Mouse (Mus musculus): Measurements from ENCODE around the gene Mettl27. TPM values are rescaled to one million over a fixed set of nuclear protein-coding genes. Genes with fewer than 3 reads are reported as not detected.

Gene Mettl27
- polyA plus RNA-seq (2011; ENCODE audit: insufficient read length, low read depth, missing spikeins): 4.1 and 4.2 TPM in 2 replicates

DNA sequence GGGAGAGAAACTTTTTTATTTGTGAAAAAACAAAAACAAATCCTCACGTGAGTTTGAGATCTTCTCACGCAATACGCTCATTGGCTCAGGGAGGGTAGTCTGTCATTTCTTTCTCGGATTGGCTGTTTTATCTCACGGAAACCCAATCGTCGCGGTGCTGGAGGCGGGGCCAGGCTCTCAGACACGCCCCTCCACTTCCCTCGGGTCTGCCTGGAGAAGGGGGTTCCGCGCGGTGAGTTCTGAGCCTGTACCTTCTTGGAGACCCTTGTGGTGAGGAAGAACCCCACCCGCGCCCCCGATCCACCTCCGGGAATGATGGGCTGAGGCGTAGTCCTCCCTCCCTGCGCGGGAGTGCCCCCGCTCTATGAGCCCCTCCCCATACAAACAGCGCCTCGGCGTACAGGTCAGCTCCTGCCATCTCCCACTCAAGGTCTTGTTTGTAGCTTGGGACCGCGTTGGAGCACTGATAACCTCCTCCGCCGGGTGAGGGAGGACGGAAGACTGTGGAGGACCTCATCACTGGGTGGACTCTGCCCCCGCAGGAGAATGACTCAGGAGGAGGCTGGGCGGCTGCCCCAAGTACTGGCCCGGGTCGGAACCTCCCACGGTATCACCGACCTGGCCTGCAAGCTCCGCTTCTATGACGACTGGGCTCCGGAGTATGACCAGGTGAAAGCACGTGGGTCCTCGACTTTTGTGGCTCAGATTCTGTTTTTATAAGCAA, at the start of gene Mettl27:
Gene Mettl27 (plus strand): TSS at position 190 of the 724 bp plus-strand sequence.
- Histone ChIP-seq H3K27ac (ENCODE audit: insufficient read depth, low read length) (peak within 1 kb of the TSS; percentile 37; the same call in 1 of the 2 replicates), H3K4me1 (ENCODE audit: control insufficient read depth, insufficient read depth, low read length) (no peaks in the 10 kb centered on the region), H3K4me3 (ENCODE audit: insufficient read depth, low read length) (peak within 1 kb of the TSS; percentile 67)
- TF ChIP-seq POLR2A (IDR thresholded peaks at IDR 0.05; ENCODE audit: low read depth, low read length): peak; percentile 68
- TF ChIP-seq CTCF (IDR thresholded peaks at IDR 0.05; ENCODE audit: borderline replicate concordance, insufficient read depth, low read length): no peak

DNA sequence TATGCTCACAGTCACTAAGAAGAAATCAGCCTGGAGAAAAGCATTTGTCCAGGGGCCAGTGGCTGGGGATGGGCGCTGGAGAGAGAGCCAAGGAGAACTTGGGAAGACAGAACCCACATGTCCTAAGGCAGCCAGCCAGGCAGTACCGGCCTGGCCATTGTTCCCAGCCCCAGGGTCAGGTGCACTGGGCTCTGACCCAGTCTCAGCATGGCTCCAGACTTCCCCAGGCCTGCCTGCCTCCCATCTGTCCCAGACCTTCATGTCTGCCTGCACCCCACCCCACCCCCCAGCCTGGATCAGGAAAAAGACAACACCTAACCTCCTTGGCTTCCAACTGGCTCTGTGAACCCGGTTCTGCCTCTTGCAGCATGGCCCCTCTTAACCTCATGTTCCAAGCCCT, 49.1 kb upstream of the Mettl27 start:
- no peak overlapping the region for H3K4me3 ChIP-seq (ENCODE audit: insufficient read depth, low read length)
- no peak overlapping the region for H3K27ac ChIP-seq (ENCODE audit: insufficient read depth, low read length)
- TF ChIP-seq POLR2A (IDR thresholded peaks at IDR 0.05; ENCODE audit: low read depth, low read length) (no peak), CTCF (IDR thresholded peaks at IDR 0.05; ENCODE audit: borderline replicate concordance, insufficient read depth, low read length) (no peak)
- no peaks in the 10 kb centered on the region for H3K4me1 ChIP-seq (ENCODE audit: control insufficient read depth, insufficient read depth, low read length)

DNA sequence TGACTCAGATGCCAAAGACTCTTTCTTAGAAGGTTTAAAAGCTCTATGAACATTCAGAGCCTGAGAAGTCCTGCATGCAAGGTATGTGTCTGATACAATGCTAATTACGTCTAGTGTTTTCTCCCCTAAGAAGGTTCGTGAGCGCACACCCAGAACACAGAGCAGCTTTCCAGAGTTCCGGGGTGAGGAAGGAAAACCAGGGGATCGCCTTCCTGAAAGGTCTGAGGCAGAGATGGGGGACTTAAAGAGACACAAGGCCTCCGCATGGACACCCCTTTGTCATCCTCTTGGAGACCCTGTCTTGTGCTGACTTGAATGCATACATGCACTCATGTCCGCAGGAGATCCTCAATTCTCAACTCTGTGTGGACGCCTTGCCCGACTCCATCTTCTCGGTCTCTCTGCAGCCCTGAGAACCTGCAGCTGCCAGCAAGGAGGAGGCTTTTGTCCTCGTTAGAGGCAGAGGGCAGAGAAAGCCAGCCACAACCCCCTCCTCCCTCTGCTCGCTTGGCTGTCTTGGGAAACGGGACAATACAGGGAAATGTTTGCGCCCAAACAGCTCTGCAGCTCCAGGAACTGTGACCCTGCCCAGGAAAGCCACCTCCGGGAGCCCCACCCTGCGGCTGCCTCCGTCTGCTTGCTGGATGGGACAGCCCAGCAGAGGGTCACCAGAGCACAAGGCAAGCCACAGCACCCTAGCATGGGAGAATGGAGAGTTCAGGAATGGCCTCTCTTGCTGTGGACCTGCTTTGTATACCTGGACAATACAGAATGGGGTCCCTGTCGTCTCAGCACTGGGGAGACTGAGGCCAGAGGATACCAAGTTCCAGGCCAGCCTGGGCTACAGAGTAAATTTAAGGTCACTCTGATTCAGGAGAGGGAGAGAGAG, 44.5 kb upstream of the Mettl27 start:
- H3K4me3 ChIP-seq (ENCODE audit: insufficient read depth, low read length): no peak overlapping the region
- TF ChIP-seq CTCF (IDR thresholded peaks at IDR 0.05; ENCODE audit: borderline replicate concordance, insufficient read depth, low read length) (no peak), POLR2A (IDR thresholded peaks at IDR 0.05; ENCODE audit: low read depth, low read length) (no peak)
- no peak overlapping the region for H3K27ac ChIP-seq (ENCODE audit: insufficient read depth, low read length)
- H3K4me1 ChIP-seq (ENCODE audit: control insufficient read depth, insufficient read depth, low read length): no peaks in the 10 kb centered on the region

GRCm38 (mm10) chr5:134888505-134888904, 43.7 kb upstream of the Mettl27 start:
- H3K4me3 ChIP-seq (ENCODE audit: insufficient read depth, low read length): no peak overlapping the region
- H3K27ac ChIP-seq (ENCODE audit: insufficient read depth, low read length): no peak overlapping the region
- no peaks in the 10 kb centered on the region for H3K4me1 ChIP-seq (ENCODE audit: control insufficient read depth, insufficient read depth, low read length)
- TF ChIP-seq POLR2A (IDR thresholded peaks at IDR 0.05; ENCODE audit: low read depth, low read length): no peak
- TF ChIP-seq CTCF (IDR thresholded peaks at IDR 0.05; ENCODE audit: borderline replicate concordance, insufficient read depth, low read length): no peak

DNA sequence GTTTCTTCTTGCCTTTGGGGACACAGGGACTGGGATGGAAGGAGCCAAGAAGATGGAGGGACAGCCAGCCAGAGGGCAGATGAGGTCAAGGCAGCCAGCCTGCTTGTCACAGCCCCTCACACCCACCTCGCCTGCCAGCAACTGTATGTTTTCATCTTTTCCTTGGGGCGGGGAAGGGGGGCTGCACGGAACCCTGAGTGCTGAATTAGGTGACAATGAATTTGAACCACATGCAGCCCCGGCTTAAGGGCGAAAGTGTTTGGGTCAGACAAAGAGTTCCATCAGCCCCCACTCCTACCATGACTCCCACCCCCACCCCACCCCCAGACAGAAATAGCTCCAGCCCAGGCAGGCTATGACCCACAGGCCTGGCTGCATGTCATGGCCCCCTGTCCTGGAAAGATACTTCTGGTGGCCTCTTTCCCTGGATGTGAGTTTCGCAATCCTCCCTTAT, 41.5 kb upstream of the Mettl27 start:
- TF ChIP-seq CTCF (IDR thresholded peaks at IDR 0.05; ENCODE audit: borderline replicate concordance, insufficient read depth, low read length) (no peak), POLR2A (IDR thresholded peaks at IDR 0.05; ENCODE audit: low read depth, low read length) (no peak)
- Histone ChIP-seq H3K27ac (ENCODE audit: insufficient read depth, low read length) (no peak overlapping the region), H3K4me1 (ENCODE audit: control insufficient read depth, insufficient read depth, low read length) (no peaks in the 10 kb centered on the region), H3K4me3 (ENCODE audit: insufficient read depth, low read length) (no peak overlapping the region)

- TF ChIP-seq CTCF (IDR thresholded peaks at IDR 0.05; ENCODE audit: borderline replicate concordance, insufficient read depth, low read length): no peak
- TF ChIP-seq POLR2A (IDR thresholded peaks at IDR 0.05; ENCODE audit: low read depth, low read length): no peak
- no peak overlapping the region for H3K27ac ChIP-seq (ENCODE audit: insufficient read depth, low read length)
- no peak overlapping the region for H3K4me3 ChIP-seq (ENCODE audit: insufficient read depth, low read length)
- H3K4me1 ChIP-seq (ENCODE audit: control insufficient read depth, insufficient read depth, low read length): no peaks in the 10 kb centered on the region
These were observed 40.6 kb upstream of the Mettl27 start for GRCm38 (mm10) chr5:134891552-134891951.

DNA sequence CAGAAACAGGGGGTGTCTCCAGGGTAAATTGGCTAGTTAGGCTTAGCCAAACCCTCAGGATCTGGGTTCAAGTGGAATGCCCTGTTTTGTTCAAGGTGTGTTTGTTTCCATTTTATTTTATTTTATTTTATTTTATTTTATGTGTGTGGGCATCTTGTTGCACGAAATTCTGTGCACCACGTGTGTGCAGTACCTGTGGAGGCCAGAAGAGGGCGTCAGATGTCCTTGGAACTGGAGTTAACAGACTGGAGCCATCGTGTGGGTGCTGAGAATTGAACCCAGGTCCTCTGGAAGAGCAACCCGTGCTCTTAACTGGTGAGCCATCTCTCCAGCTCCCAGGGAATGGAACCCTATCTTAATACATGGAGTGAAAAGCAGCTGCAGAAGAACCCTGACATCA, 39.5 kb upstream of the Mettl27 start:
- TF ChIP-seq CTCF (IDR thresholded peaks at IDR 0.05; ENCODE audit: borderline replicate concordance, insufficient read depth, low read length) (0 out of 2 replicates have a peak, but pooled peaks have one; percentile 10), POLR2A (IDR thresholded peaks at IDR 0.05; ENCODE audit: low read depth, low read length) (no peak)
- no peak overlapping the region for H3K4me3 ChIP-seq (ENCODE audit: insufficient read depth, low read length)
- no peak overlapping the region for H3K27ac ChIP-seq (ENCODE audit: insufficient read depth, low read length)
- H3K4me1 ChIP-seq (ENCODE audit: control insufficient read depth, insufficient read depth, low read length): no peaks in the 10 kb centered on the region

- Histone ChIP-seq H3K4me1 (ENCODE audit: control insufficient read depth, insufficient read depth, low read length) (no peaks in the 10 kb centered on the region), H3K27ac (ENCODE audit: insufficient read depth, low read length) (no peak overlapping the region), H3K4me3 (ENCODE audit: insufficient read depth, low read length) (no peak overlapping the region)
- TF ChIP-seq POLR2A (IDR thresholded peaks at IDR 0.05; ENCODE audit: low read depth, low read length) (no peak), CTCF (IDR thresholded peaks at IDR 0.05; ENCODE audit: borderline replicate concordance, insufficient read depth, low read length) (no peak)
These were observed 36.9 kb upstream of the Mettl27 start for GRCm38 (mm10) chr5:134895291-134895690.

GRCm38 (mm10) chr5:134896965-134897364, 35.2 kb upstream of the Mettl27 start:
- no peaks in the 10 kb centered on the region for H3K4me1 ChIP-seq (ENCODE audit: control insufficient read depth, insufficient read depth, low read length)
- no peak overlapping the region for H3K27ac ChIP-seq (ENCODE audit: insufficient read depth, low read length)
- no peak overlapping the region for H3K4me3 ChIP-seq (ENCODE audit: insufficient read depth, low read length)
- TF ChIP-seq CTCF (IDR thresholded peaks at IDR 0.05; ENCODE audit: borderline replicate concordance, insufficient read depth, low read length) (no peak), POLR2A (IDR thresholded peaks at IDR 0.05; ENCODE audit: low read depth, low read length) (no peak)

All from embryonic fibroblast, embryonic 13.5 days (primary cell).